Mouse (Mus musculus) CD4-positive helper T cell, adult 2 months (primary cell): ENCODE results near the gene Vstm2a.

Experiments used
- DNase-seq: peaks from one replicate; pipeline ENCODE4 v3.0.0-alpha.2; 2012; ENCODE audit warnings: low read depth, missing footprints, low spot score

The Vstm2a gene

DNA sequence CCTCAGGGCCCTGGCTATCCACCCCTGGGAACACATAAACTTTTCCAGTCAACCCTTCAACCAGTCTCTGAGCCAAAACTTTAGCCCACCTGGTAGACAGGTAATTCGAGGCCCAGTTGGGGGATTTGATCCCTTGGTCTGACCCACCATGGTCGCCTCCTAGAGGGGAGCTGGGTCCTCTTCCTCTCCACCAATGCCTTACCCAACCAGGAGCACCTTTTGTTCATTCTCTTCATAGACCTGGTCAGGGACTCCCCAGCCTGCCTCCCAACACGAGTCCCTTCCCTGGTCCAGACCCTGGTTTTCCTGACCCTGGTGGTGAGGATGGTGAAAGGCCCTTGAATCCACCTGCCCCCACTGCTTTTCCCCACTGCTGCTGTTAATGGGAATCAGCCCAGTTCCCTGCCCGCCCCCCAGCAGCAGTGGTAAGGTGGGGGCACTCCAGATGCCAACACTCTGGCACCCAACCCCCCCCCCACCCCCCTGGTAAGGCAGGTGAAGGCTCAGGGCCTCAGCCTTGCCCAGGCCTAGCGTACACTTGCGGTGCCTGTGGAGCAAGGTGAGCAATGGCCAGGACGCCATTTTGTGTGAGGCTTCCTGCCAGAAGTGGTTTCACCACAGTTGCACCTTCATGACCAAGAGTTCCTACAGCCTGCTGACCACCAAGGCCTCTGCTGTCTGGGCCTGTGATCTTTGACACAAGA lies 182.2 kb downstream of the Vstm2a start:
- no peak for DNase-seq
